Mouse (Mus musculus): ENCODE measurements around the gene Nyap1. TPM values are rescaled to one million over a fixed set of nuclear protein-coding genes. Genes with fewer than 3 reads are reported as not detected.

Gene Nyap1
- polyA plus RNA-seq, 1 experiment, result 60.9 TPM

DNA sequence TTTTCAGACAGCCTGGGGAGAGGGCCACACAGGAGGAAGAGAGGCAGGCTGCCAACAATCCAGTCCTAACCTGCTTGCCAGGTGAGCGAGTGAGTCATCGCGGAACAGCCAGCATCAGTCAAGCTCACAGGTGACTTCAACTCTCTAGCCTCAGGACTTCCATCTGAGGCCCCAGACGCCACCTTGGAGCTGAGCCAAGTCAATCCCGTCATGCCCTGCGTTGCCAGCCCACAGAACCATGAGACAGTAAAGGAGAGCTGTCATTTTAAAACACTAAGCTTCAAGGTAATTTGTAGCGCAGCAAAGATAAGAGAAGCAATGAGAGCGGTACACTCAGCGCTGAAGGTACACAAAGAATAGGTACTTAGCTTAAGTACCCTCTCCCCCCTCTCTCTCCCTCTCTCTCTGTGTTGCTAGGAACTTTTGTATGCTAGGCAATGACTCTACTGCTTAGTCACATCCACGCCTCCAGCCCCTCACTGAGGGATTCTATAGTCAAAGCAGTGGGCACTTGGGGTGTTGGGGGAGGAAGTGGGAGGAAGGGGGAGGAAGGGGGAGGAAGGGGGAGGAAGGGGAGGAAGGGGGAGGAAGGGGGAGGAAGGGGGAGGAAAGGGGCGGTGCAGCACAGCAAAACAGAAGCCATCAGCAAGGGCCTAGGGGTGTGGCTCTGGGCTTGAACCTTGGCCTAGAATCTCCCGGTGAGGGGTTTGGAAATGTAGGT, 34.3 kb downstream of the Nyap1 start:
- DNase-seq (ENCODE audit: extremely low spot score in 1 of 2, low spot score in 1 of 2), result peak in 1 of 2 experiments; percentile 38

DNA sequence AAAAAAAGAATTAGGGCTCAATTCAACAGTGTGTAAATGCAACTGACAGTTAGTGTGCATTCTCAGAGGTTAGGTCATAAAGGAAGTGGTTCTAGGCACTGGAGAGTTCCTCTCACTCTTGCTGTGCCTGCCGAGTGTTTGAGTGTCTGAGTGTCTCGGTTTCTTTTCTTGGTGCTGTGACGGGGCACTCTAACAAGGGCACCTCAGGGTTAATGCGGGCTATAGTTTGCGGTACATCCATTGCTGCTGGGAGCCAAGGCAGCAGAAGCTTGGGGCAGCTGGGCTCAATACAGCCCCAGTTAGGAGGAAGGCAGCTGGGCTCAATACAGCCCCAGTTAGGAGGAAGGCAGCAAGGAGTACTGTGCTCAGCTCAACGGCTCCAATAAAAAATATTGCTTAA, 36.2 kb downstream of the Nyap1 start:
- DNase-seq (ENCODE audit: extremely low spot score in 1 of 2, low spot score in 1 of 2), result no peak

- no peak for DNase-seq (ENCODE audit: extremely low spot score in 1 of 2, low spot score in 1 of 2)
Observed at GRCm38 (mm10) chr5:137699850-137700249, 41.6 kb downstream of the Nyap1 start.

GRCm38 (mm10) chr5:137699080-137699479, 42.3 kb downstream of the Nyap1 start:
- no peak for DNase-seq (ENCODE audit: extremely low spot score in 1 of 2, low spot score in 1 of 2)

GRCm38 (mm10) chr5:137695930-137696329, 45.5 kb downstream of the Nyap1 start:
- no peak for DNase-seq (ENCODE audit: extremely low spot score in 1 of 2, low spot score in 1 of 2)

GRCm38 (mm10) chr5:137694796-137695195, 46.6 kb downstream of the Nyap1 start:
- no peak for DNase-seq (ENCODE audit: extremely low spot score in 1 of 2, low spot score in 1 of 2)

GRCm38 (mm10) chr5:137691881-137692280, 49.5 kb downstream of the Nyap1 start:
- no peak for DNase-seq (ENCODE audit: extremely low spot score in 1 of 2, low spot score in 1 of 2)

DNA sequence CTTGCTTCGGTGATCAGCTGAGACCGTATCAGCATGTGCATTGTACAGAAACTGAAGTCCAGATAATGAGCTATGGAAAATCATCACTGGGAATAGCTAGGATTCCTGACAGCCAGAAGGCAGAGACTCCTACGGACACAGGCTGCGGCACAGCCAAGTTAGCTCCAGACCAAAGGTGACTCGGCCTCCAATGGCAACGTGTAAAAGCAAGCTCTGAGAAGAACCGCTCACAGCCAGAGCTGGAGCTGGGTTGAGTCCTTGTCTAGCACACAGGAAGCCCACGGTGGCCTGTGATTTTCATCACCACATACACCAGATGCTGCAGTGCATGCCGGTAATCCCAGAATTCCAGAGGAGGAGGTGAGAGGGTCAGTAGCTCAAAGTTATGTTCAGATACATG, 50.9 kb downstream of the Nyap1 start:
- no peak for DNase-seq (ENCODE audit: extremely low spot score in 1 of 2, low spot score in 1 of 2)

- DNase-seq (ENCODE audit: extremely low spot score in 1 of 2, low spot score in 1 of 2), result no peak
Observed at GRCm38 (mm10) chr5:137689974-137690373, 51.4 kb downstream of the Nyap1 start.

GRCm38 (mm10) chr5:137686127-137686790, 55.1 kb downstream of the Nyap1 start:
- no peak for DNase-seq (ENCODE audit: extremely low spot score in 1 of 2, low spot score in 1 of 2)

GRCm38 (mm10) chr5:137685653-137686052, 55.8 kb downstream of the Nyap1 start:
- no peak for DNase-seq (ENCODE audit: extremely low spot score in 1 of 2, low spot score in 1 of 2)

- DNase-seq (ENCODE audit: extremely low spot score in 1 of 2, low spot score in 1 of 2), result peak; percentile 99 to 100
Observed at GRCm38 (mm10) chr5:137684294-137685123, 56.9 kb downstream of the Nyap1 start, which contains the start of gene Agfg2. Gene Agfg2, minus strand, starts transcription at chr5:137684726.

- no peak for DNase-seq (ENCODE audit: extremely low spot score in 1 of 2, low spot score in 1 of 2)
Observed at GRCm38 (mm10) chr5:137683388-137684293, 57.8 kb downstream of the Nyap1 start.

DNA sequence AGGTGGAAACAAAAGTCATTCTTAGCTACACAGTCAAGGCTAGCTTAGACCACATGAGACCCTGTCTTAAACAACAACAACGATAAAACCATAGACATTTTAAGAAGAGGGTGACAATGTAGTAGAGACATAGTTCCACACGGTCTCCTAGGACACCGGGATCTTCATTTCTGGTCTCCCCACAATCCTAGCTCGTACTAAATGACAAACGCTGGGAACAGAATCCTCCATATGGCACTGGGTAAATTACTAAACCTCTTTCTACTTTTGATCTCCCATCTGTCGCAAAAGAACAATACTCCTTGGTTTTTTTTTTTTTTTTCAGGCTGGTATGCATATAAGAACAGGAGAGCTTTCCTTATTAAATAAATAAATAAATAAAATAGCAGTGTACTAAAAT, 58.9 kb downstream of the Nyap1 start:
- DNase-seq (ENCODE audit: extremely low spot score in 1 of 2, low spot score in 1 of 2), result peak in 1 of 2 experiments; percentile 37

Other genes with a start within 250 kb of the Nyap1 start
- gene Pop7, start 239.1 kb downstream of the Nyap1 start, polyA plus RNA-seq (2012; rRNA removed), result 51.7 and 52.3 TPM in 2 replicates
- gene Gigyf1, start 223.1 kb downstream of the Nyap1 start, polyA plus RNA-seq (2012; rRNA removed), result 51.1 and 56.4 TPM in 2 replicates
- gene Epo, start 208.4 kb downstream of the Nyap1 start, polyA plus RNA-seq (2012; rRNA removed), result not detected in 2 replicates
- gene Gnb2, start 208.1 kb downstream of the Nyap1 start, polyA plus RNA-seq (2012; rRNA removed), result 635 and 662 TPM in 2 replicates
- gene Actl6b, start 188.1 kb downstream of the Nyap1 start, polyA plus RNA-seq (2012; rRNA removed), result 184 and 199 TPM in 2 replicates
- 14.1 and 14.5 TPM in 2 replicates for gene Tfr2, start 171.8 kb downstream of the Nyap1 start, polyA plus RNA-seq (2012; rRNA removed)
- gene Mospd3, start 140.5 kb downstream of the Nyap1 start, polyA plus RNA-seq (2012; rRNA removed), result 46.1 and 59.6 TPM in 2 replicates
- gene Pcolce, start 127.8 kb downstream of the Nyap1 start, polyA plus RNA-seq (2012; rRNA removed), result 14.3 and 17.0 TPM in 2 replicates
- 0.30 and 0.36 TPM in 2 replicates for gene Fbxo24, start 112.6 kb downstream of the Nyap1 start, polyA plus RNA-seq (2012; rRNA removed)
- 15.6 and 19.9 TPM in 2 replicates for gene Lrch4, start 112.5 kb downstream of the Nyap1 start, polyA plus RNA-seq (2012; rRNA removed)
- 13.3 and 14.4 TPM in 2 replicates for gene Gm20605, start 112.4 kb downstream of the Nyap1 start, polyA plus RNA-seq (2012; rRNA removed)
- gene Sap25, start 100.3 kb downstream of the Nyap1 start, polyA plus RNA-seq (2012; rRNA removed), result 27.8 and 34.4 TPM in 2 replicates
- 0.48 and 0.86 TPM in 2 replicates for gene Irs3, start 95.9 kb downstream of the Nyap1 start, polyA plus RNA-seq (2012; rRNA removed)
- 32.4 and 32.9 TPM in 2 replicates for gene Agfg2, start 56.9 kb downstream of the Nyap1 start, polyA plus RNA-seq (2012; rRNA removed)
- 273 and 360 TPM in 2 replicates for gene Tsc22d4, start 4.1 kb upstream of the Nyap1 start, polyA plus RNA-seq (2012; rRNA removed)
- 24.2 and 25.9 TPM in 2 replicates for gene Ppp1r35, start 37.2 kb upstream of the Nyap1 start, polyA plus RNA-seq (2012; rRNA removed)
- 39.1 and 42.6 TPM in 2 replicates for gene Mepce, start 46.0 kb upstream of the Nyap1 start, polyA plus RNA-seq (2012; rRNA removed)
- gene Zcwpw1, start 46.2 kb upstream of the Nyap1 start, polyA plus RNA-seq (2012; rRNA removed), result 14.1 and 15.3 TPM in 2 replicates
- 0.86 and 0.98 TPM in 2 replicates for gene Pilra, start 94.7 kb upstream of the Nyap1 start, polyA plus RNA-seq (2012; rRNA removed)
- 0.20 TPM in 1 of 2 replicates, not detected in the other for gene Pilrb1, start 116.5 kb upstream of the Nyap1 start, polyA plus RNA-seq (2012; rRNA removed)
- 0.08 TPM in 1 of 2 replicates, not detected in the other for gene Pilrb2, start 130.2 kb upstream of the Nyap1 start, polyA plus RNA-seq (2012; rRNA removed)
- gene Cyp3a13, start 180.0 kb upstream of the Nyap1 start, polyA plus RNA-seq (2012; rRNA removed), result 0.97 and 1.2 TPM in 2 replicates
- gene Gjc3, start 221.5 kb upstream of the Nyap1 start, polyA plus RNA-seq (2012; rRNA removed), result 33.9 and 34.0 TPM in 2 replicates
- 0.36 and 0.54 TPM in 2 replicates for gene Azgp1, start 239.9 kb upstream of the Nyap1 start, polyA plus RNA-seq (2012; rRNA removed)